Mouse (Mus musculus) hindbrain, embryonic 10.5 days (tissue): ENCODE measurements around the gene Pced1b. TPM values are rescaled to one million over a fixed set of nuclear protein-coding genes. Genes with fewer than 3 reads are reported as not detected.

Experiments used
- polyA plus RNA-seq: library from polyadenylated mRNA; unstranded; fragments of >200 nt; fragmentation: Nextera tagmentation; extraction: Ambion mirVana; gene quantifications from 2 replicates; pipeline ENCODE4 v1.2.1, GENCODE M21; 2016

The Pced1b gene
- polyA plus RNA-seq, 1 experiment from 2014 or later = 3.5 TPM

Other genes with a start within 250 kb of the Pced1b start
- 28.6 and 37.9 TPM in 2 replicates for gene Slc38a4, start 191.2 kb upstream of the Pced1b start, polyA plus RNA-seq
- 5.0 and 5.9 TPM in 2 replicates for gene Amigo2, start 180 bp downstream of the Pced1b start, polyA plus RNA-seq